Mouse (Mus musculus) MEL (cell line): Measurements from ENCODE around the gene Reln. TPM values are rescaled to one million over a fixed set of nuclear protein-coding genes. Genes with fewer than 3 reads are reported as not detected.

Experiments used
- DNase-seq: peaks from one replicate; pipeline ENCODE4 v3.0.0; 2011; ENCODE audit warnings: low read depth, low spot score
- H3K27ac ChIP-seq: 2 replicates; pipeline ENCODE4 v1.5.1; 2012; ENCODE audit warnings: low read depth, mild to moderate bottlenecking, control low read depth, low read length, moderate library complexity; ENCODE audit not compliant: control insufficient read depth
- H3K27me3 ChIP-seq, 2 experiments: fragments of 150-350 bp in 1 of 2; sonication (generic) in 1 of 2; 2 replicates each; pipeline ENCODE4 v1.6.1; 2012; ENCODE audit warnings: low read length in 2 of 2, mild to moderate bottlenecking in 2 of 2, improper control_type of control experiment in 1 of 2, moderate library complexity in 1 of 2; ENCODE audit not compliant: insufficient read depth in 2 of 2, control insufficient read depth in 1 of 2
- H3K36me3 ChIP-seq, 2 experiments: 2 replicates each; pipeline ENCODE4 v1.6.1; 2012 to 2014; ENCODE audit warnings: low read length in 2 of 2, improper control_type of control experiment in 1 of 2, inconsistent platforms in 1 of 2, mild to moderate bottlenecking in 1 of 2; ENCODE audit not compliant: insufficient read depth in 2 of 2, control insufficient read depth in 1 of 2
- H3K4me1 ChIP-seq, 2 experiments: fragments of 150-350 bp in 1 of 2; sonication (generic) in 1 of 2; 2 replicates each; pipeline ENCODE4 v1.6.1; 2012; ENCODE audit warnings: low read length in 2 of 2, improper control_type of control experiment in 1 of 2, mild to moderate bottlenecking in 1 of 2; ENCODE audit not compliant: insufficient read depth in 2 of 2, control insufficient read depth in 1 of 2
- H3K4me3 ChIP-seq, 2 experiments: fragments of 150-350 bp in 1 of 2; sonication (generic) in 1 of 2; 2 replicates each; pipeline ENCODE4 v1.5.1; 2012; ENCODE audit warnings: low read depth in 2 of 2, low read length in 2 of 2, mild to moderate bottlenecking in 2 of 2, moderate library complexity in 2 of 2, control low read depth in 1 of 2, improper control_type of control experiment in 1 of 2; ENCODE audit not compliant: control insufficient read depth in 1 of 2, insufficient read depth in 1 of 2
- H3K79me2 ChIP-seq: 2 replicates; pipeline ENCODE4 v1.6.1; 2012; ENCODE audit warnings: mild to moderate bottlenecking, low read length, moderate library complexity; ENCODE audit not compliant: control insufficient read depth, poor library complexity, insufficient read depth
- H3K9ac ChIP-seq: 2 replicates; pipeline ENCODE4 v1.6.1; 2012; ENCODE audit warnings: low read depth, mild to moderate bottlenecking, control low read depth, low read length, moderate library complexity; ENCODE audit not compliant: control insufficient read depth, poor library complexity, severe bottlenecking
- H3K9me3 ChIP-seq: fragments of 150-350 bp; sonication (generic); replicated peaks from 2 replicates; pipeline ENCODE4 v1.6.1; 2012; ENCODE audit warnings: mild to moderate bottlenecking, low read length, improper control_type of control experiment, moderate library complexity; ENCODE audit not compliant: insufficient read depth
- CHD1 ChIP-seq: IDR thresholded peaks from 2 replicates; pipeline ENCODE4 v1.6.1; 2012; ENCODE audit warnings: low read depth, mild to moderate bottlenecking, inconsistent platforms, low read length, improper control_type of control experiment
- CTCF ChIP-seq, 3 experiments: IDR thresholded peaks in 2 of 3; conservative IDR thresholded peaks in 1 of 3; 2 replicates each; pipeline ENCODE4 v1.5.1; 2011 to 2012; ENCODE audit warnings: low read length in 3 of 3, low read depth in 2 of 3, mild to moderate bottlenecking in 2 of 3, improper control_type of control experiment in 1 of 3, inconsistent platforms in 1 of 3, mixed read lengths in 1 of 3, moderate library complexity in 1 of 3; ENCODE audit not compliant: control insufficient read depth in 1 of 3, insufficient read depth in 1 of 3, poor library complexity in 1 of 3, severe bottlenecking in 1 of 3
- E2F4 ChIP-seq: IDR thresholded peaks from 2 replicates; pipeline ENCODE4 v1.6.1; 2011; ENCODE audit warnings: low read depth, low read length, improper control_type of control experiment, borderline replicate concordance
- MAX ChIP-seq: IDR thresholded peaks from 2 replicates; pipeline ENCODE4 v1.6.1; 2011; ENCODE audit warnings: low read length, improper control_type of control experiment
- MXI1 ChIP-seq: IDR thresholded peaks from 2 replicates; pipeline ENCODE4 v1.6.1; 2011; ENCODE audit warnings: mild to moderate bottlenecking, low read depth, low read length, improper control_type of control experiment
- MYB ChIP-seq: IDR thresholded peaks from 2 replicates; pipeline ENCODE4 v1.6.1; 2011; ENCODE audit warnings: mild to moderate bottlenecking, low read depth, low read length, improper control_type of control experiment
- NELFE ChIP-seq: IDR thresholded peaks from 2 replicates; pipeline ENCODE4 v1.6.1; 2011; ENCODE audit warnings: low read depth, low read length, improper control_type of control experiment
- NRF1 ChIP-seq: IDR thresholded peaks from 2 replicates; pipeline ENCODE4 v1.6.1; 2014; ENCODE audit warnings: low read depth, mild to moderate bottlenecking, inconsistent platforms, low read length, improper control_type of control experiment, moderate library complexity; ENCODE audit not compliant: poor library complexity, insufficient read depth, severe bottlenecking
- POLR2AphosphoS2 ChIP-seq: IDR thresholded peaks from 2 replicates; pipeline ENCODE4 v1.6.1; 2011; ENCODE audit warnings: low read length, improper control_type of control experiment
- SIN3A ChIP-seq: IDR thresholded peaks from 2 replicates; pipeline ENCODE4 v1.6.1; 2012; ENCODE audit warnings: low read length, improper control_type of control experiment, inconsistent platforms
- TAL1 ChIP-seq: IDR thresholded peaks from 2 replicates; pipeline ENCODE4 v1.6.1; 2012; ENCODE audit warnings: mild to moderate bottlenecking, inconsistent platforms, low read length, moderate library complexity, mixed read lengths
- TCF12 ChIP-seq: IDR thresholded peaks from 2 replicates; pipeline ENCODE4 v1.6.1; 2014; ENCODE audit warnings: low read depth, mild to moderate bottlenecking, inconsistent platforms, low read length, improper control_type of control experiment, moderate library complexity
- ZC3H11A ChIP-seq: IDR thresholded peaks from 2 replicates; pipeline ENCODE4 v1.6.1; 2012; ENCODE audit warnings: low read depth, mild to moderate bottlenecking, inconsistent platforms, low read length, improper control_type of control experiment
- polyA plus RNA-seq, 2 experiments: library from polyadenylated mRNA; stranded (reverse) in 1 of 2; unstranded in 1 of 2; fragments of >175 nt in 1 of 2; fragments of >200 nt in 1 of 2; gene quantifications; 2 replicates each; pipeline versions ENCODE4 v1.2.1 to v1.2.4; 2012; ENCODE audit warnings: low replicate concordance in 2 of 2, low read depth in 1 of 2; ENCODE audit not compliant: insufficient read length in 2 of 2, insufficient read depth in 1 of 2, missing spikeins in 1 of 2
- total RNA-seq: library from RNA; depleted of rRNA; stranded (reverse); fragments of 300-350 nt; gene quantifications from 2 replicates; pipeline ENCODE4 v1.2.3, GENCODE M21; 2012

Gene Reln
- total and polyA plus RNA-seq, 3 experiments, result not detected

GRCm38 (mm10) chr5:22348412-22348811, 3.9 kb upstream of the Reln start (continued):
- peak; percentile 82 for TF ChIP-seq MYB
- no peak for TF ChIP-seq NELFE

- H3K27ac ChIP-seq, result peak overlapping the region; percentile 41
- TF ChIP-seq CHD1 (no peak), SIN3A (no peak), TAL1 (no peak), ZC3H11A (no peak), MXI1 (no peak), NRF1 (no peak), POLR2AphosphoS2 (no peak), E2F4 (no peak), TCF12 (no peak)
- DNase-seq, result peak; percentile 43
Observed at GRCm38 (mm10) chr5:22347732-22348131, 3.2 kb upstream of the Reln start.

DNA sequence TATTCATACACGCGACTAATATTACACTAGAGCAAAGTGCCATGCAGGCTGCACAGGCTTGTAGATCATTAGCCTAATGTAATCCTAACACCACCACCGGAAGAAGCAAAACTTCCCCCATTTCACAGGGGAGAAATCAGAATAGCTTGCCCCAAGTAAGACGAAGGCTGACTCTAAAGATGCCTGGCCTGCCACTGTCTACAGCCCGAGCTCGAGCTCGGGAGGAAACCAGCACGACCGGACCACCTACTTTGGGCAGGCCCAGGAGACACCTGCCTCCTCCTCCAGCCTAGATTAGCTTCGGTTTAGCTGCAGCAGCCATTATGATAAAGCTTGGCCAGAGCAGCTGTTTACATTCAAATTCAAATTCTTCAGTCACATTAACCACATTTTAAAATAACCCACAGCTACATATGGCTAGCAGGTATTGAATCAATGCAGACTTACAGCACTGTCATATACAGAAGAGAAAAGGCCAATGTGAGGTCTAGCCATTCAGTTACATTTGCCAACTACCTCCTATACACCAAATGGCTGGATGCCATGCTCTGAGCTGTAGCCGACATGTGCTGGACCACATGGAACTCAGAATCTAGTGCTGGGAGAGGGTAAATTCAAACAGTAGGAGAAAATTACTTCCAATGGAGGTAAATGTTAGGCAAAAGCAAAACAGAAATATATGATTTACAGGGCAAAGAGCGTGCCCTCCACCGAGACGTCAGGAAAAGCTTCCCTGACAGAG, 1.6 kb upstream of the Reln start:
- H3K79me2 ChIP-seq, result no peaks in the 10 kb centered on the region
- H3K4me1 ChIP-seq, result peaks cover 18 to 20% of the 10 kb centered on the region in 2 experiments
- no peaks in the 10 kb centered on the region for H3K9me3 ChIP-seq
- TF ChIP-seq E2F4 (no peak), CTCF (IDR thresholded peaks at IDR 0.05 in 2 of 3, conservative IDR thresholded peaks at IDR 0.05 in 1 of 3; ENCODE audit: control insufficient read depth in 1 of 3, insufficient read depth in 1 of 3, low read depth in 2 of 3, low read length in 3 of 3, poor library complexity in 1 of 3, severe bottlenecking in 1 of 3) (no peak), MAX (no peak)
- H3K4me3 ChIP-seq, result no peak overlapping the region
- H3K27me3 ChIP-seq, result no peaks in the 10 kb centered on the region
- no peak for DNase-seq
- H3K9ac ChIP-seq, result no peak overlapping the region
- H3K27ac ChIP-seq, result no peak overlapping the region
- H3K36me3 ChIP-seq, result peaks cover 0 to 15% of the 10 kb centered on the region in 2 experiments; a peak in 2 of 4 replicates

More at GRCm38 (mm10) chr5:22347732-22348131, 3.2 kb upstream of the Reln start:
- Histone ChIP-seq H3K27me3 (no peaks in the 10 kb centered on the region), H3K9me3 (no peaks in the 10 kb centered on the region), H3K4me3 (peak overlapping the region in 1 of 2 experiments; percentile 6; a peak in 1 of 4 replicates), H3K9ac (no peak overlapping the region), H3K4me1 (peaks cover 18 to 20% of the 10 kb centered on the region in 2 experiments), H3K36me3 (peaks cover 0 to 15% of the 10 kb centered on the region in 2 experiments; a peak in 2 of 4 replicates), H3K79me2 (no peaks in the 10 kb centered on the region)
